Mouse (Mus musculus): Measurements from ENCODE around the gene Mogat2. TPM values are rescaled to one million over a fixed set of nuclear protein-coding genes. Genes with fewer than 3 reads are reported as not detected.

Gene Mogat2
- 1.7 and 2.1 TPM in 2 replicates for polyA plus RNA-seq (2012; rRNA removed)

DNA sequence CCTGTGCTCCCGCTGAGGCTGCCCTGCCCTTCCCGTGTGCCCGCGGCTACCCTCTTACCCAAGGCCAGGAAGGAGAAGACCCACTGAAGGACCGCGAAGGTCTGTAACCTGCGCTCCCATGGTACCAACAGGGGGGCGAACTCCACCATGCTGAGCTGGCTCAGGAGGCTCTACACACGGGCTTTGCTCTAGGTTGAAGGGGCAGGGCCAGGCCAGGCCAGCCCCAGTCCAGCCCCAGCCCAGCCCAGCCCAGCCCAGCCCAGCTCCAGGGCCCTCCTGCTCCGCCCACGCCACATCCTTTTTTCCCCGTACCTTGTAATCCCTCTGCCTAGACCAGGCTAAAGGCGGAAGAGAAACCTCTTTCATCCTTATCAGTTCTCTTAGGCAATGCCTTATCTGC lies at the start of gene Mogat2:
TSS of gene Mogat2 (minus strand) at position 203 of the 400 bp plus-strand sequence.
- no peak for DNase-seq (ENCODE audit: low read depth)
- TF ChIP-seq CTCF (IDR thresholded peaks at IDR 0.05; ENCODE audit: borderline replicate concordance, extremely low read depth, insufficient read depth, insufficient read length) (no peak), POLR2A (IDR thresholded peaks at IDR 0.05; ENCODE audit: borderline replicate concordance, extremely low read depth, insufficient read depth, insufficient read length, poor library complexity, severe bottlenecking) (no peak)

DNA sequence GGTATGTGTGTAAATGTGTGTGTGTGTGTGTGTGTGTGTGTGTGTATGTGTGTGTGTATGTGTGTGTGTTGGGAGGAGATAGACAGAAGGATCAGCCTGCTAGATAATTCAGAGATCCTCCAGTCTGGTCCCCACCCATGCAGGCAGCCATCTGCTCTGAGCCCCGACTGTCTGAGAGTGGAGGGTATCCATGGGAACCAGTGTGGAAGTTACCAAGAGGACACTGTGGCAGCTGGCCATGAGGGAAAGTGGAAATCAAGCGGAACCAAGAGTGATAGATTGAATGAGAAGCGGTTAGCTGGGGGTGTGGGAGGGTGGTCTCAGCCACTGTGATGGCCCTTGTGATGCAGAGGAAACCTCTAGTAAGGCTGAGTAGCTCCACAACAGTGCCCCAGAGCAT lies 48.9 kb upstream of the Mogat2 start:
- TF ChIP-seq POLR2A (IDR thresholded peaks at IDR 0.05; ENCODE audit: borderline replicate concordance, extremely low read depth, insufficient read depth, insufficient read length, poor library complexity, severe bottlenecking) (no peak), CTCF (IDR thresholded peaks at IDR 0.05; ENCODE audit: borderline replicate concordance, extremely low read depth, insufficient read depth, insufficient read length) (no peak)
- DNase-seq (ENCODE audit: low read depth), result peak; percentile 92

DNA sequence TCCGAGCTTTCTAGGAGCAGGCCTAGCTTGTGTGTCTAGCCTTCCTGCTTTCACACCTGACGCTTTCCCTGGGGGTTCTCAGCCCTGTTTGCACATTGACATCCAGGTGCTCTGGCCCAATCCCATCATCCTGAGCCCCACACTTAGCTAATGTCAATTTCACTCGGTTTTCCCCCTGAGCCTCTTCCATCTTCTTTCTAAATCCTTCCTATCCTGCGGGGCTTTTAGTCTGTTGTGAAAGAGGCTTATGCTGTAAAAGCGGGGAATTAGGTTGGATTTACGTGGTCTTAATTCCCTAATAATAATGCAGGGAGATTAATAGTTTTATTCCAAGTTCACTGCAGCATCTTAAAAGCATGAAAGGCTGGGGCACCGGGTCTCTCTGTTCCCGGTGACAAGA lies 41.2 kb upstream of the Mogat2 start:
- TF ChIP-seq POLR2A (IDR thresholded peaks at IDR 0.05; ENCODE audit: borderline replicate concordance, extremely low read depth, insufficient read depth, insufficient read length, poor library complexity, severe bottlenecking), result no peak
- TF ChIP-seq CTCF (IDR thresholded peaks at IDR 0.05; ENCODE audit: borderline replicate concordance, extremely low read depth, insufficient read depth, insufficient read length), result no peak
- DNase-seq (ENCODE audit: low read depth), result no peak

DNA sequence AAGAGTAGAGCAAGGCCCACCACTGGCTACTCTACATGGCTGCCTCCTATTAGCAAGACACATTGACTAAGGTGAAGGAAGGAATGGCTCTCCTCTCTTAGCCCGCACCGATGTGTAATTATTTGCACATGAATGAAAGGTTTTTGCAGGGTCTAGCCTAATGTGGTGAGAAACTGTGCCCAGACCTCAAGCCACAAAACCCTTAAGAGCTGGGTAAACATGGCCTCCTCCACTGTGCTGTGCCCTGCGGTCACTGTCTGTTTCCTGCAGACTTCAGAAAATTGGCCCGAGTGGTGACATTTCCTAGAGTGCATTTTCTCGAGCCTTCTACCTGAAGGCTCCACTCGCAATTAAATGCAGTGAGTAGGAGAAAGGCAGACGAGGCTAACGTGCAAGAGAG lies 39.9 kb upstream of the Mogat2 start:
- TF ChIP-seq CTCF (IDR thresholded peaks at IDR 0.05; ENCODE audit: borderline replicate concordance, extremely low read depth, insufficient read depth, insufficient read length) (no peak), POLR2A (IDR thresholded peaks at IDR 0.05; ENCODE audit: borderline replicate concordance, extremely low read depth, insufficient read depth, insufficient read length, poor library complexity, severe bottlenecking) (no peak)
- DNase-seq (ENCODE audit: low read depth), result no peak

DNA sequence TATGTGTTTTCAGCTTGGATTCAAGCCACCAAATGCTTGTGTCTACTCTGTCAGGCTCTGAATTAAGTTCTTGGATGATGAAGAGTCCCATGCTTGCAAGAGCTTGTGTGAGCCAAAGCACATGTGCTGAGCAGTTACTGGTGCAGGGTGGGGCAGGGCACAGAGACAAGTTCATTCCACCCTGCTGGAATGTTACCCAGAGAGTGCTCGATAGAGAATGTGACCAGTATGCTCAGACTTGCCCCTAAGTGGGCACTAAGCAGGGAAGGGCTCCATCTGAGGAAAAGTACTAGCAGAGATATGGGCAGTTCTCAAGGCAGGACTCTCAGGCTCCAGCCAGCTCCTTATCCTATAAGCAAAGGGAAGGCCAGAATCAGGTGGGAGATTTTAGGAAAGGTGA lies 38.3 kb upstream of the Mogat2 start:
- DNase-seq (ENCODE audit: low read depth), result no peak
- TF ChIP-seq CTCF (IDR thresholded peaks at IDR 0.05; ENCODE audit: borderline replicate concordance, extremely low read depth, insufficient read depth, insufficient read length) (no peak), POLR2A (IDR thresholded peaks at IDR 0.05; ENCODE audit: borderline replicate concordance, extremely low read depth, insufficient read depth, insufficient read length, poor library complexity, severe bottlenecking) (no peak)

DNA sequence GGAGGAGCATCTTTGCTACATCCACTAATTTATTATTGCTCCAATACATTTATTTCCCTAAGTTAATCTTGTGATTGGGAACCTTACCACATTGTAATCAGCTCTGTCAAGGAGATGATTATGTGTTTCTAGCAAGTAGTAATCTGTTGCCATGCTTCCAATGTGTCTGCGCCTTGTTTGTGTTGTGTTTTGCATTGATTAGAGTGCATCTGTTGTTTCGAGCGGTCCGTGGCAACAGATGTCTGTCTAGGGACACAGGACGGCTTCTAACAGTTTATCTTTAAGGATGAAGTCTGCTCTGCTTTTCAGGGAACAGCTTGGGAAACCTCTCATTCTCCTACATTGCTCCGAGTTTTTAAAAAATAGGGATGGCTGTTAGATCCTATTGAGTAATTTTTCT lies 36.7 kb upstream of the Mogat2 start:
- TF ChIP-seq POLR2A (IDR thresholded peaks at IDR 0.05; ENCODE audit: borderline replicate concordance, extremely low read depth, insufficient read depth, insufficient read length, poor library complexity, severe bottlenecking), result no peak
- TF ChIP-seq CTCF (IDR thresholded peaks at IDR 0.05; ENCODE audit: borderline replicate concordance, extremely low read depth, insufficient read depth, insufficient read length), result no peak
- DNase-seq (ENCODE audit: low read depth), result peak; percentile 76

DNA sequence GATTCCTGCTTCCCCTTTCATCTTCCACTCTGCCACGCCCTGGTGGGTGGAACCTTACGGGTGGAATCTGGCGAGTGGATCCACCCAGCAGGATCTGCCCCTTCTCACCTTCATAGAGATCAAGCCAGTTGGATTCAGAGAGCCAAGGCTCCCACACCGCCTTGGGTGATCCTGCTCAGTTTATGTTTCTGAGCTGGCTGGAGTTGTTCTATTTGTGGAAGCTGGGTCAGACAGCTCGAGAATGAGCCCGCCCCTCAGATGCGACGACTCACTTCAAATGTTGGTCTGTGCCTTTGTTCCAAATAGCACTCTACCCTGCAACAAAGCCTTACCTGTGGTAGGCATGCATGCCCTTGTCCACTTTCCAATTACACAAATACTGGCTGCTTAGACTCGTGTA lies 33.2 kb upstream of the Mogat2 start:
- no peak for TF ChIP-seq CTCF (IDR thresholded peaks at IDR 0.05; ENCODE audit: borderline replicate concordance, extremely low read depth, insufficient read depth, insufficient read length)
- no peak for TF ChIP-seq POLR2A (IDR thresholded peaks at IDR 0.05; ENCODE audit: borderline replicate concordance, extremely low read depth, insufficient read depth, insufficient read length, poor library complexity, severe bottlenecking)
- DNase-seq (ENCODE audit: low read depth), result no peak

DNA sequence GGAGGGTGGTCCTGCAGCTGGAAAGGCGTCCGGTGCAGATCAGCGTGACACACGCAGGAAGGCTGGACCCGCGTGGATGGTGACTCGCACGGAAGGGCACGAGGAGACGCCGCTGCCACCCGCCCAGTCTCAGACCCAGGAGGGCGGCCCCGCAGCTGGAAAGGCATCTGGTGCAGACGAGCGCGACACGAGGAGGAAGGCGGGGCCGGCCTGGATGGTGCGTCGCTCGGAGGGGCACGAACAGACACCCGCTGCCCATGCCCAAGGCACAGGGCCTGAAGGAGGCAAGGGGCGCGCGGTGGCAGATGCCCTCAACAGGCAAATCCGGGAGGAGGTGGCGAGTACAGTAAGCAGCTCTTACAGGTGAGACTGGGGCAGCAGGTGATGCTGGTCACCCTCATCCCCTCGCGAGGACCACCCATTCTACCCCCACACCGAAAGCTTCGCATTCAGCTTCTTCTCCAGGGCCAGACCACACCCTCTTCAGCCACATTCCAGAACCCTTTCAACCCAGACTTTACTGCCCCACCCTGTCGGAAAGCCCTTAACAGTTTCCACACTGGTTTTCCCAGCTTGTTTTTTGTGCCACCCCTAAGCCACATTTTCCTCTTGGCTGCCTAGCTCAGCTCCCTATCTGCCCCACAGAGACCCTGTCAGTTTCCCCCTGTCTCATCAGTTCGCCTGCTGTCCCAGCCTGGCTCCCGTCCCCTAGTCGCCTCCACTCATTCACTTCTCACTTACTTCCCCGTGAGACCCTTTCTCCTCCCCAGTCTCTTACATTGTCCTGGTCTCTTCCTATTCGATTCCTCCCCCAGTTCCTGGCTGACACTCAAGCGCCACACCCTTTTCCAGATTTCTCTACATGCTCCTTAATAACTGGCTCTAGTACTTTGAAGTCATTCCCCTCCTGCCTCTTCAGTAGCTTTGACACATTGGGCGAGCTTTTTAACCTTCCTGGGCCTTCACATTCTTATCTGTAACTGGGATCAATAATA lies 30.8 kb upstream of the Mogat2 start:
- TF ChIP-seq POLR2A (IDR thresholded peaks at IDR 0.05; ENCODE audit: borderline replicate concordance, extremely low read depth, insufficient read depth, insufficient read length, poor library complexity, severe bottlenecking) (no peak), CTCF (IDR thresholded peaks at IDR 0.05; ENCODE audit: borderline replicate concordance, extremely low read depth, insufficient read depth, insufficient read length) (no peak)
- DNase-seq (ENCODE audit: low read depth), result no peak

DNA sequence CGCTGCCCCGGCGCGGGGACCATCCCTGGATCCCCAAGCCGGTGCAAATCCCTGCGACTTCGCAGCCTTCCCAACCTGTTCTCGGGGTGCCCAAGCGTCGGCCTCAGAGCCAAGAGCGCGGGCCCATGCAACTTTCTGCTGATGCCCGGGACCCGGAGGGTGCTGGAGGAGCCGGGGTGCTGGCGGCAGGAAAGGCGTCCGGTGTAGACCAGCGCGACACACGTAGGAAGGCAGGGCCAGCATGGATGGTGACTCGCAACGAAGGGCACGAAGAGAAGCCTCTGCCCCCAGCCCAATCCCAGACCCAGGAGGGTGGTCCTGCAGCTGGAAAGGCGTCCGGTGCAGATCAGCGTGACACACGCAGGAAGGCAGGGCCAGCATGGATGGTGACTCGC lies 30.1 kb upstream of the Mogat2 start:
- TF ChIP-seq CTCF (IDR thresholded peaks at IDR 0.05; ENCODE audit: borderline replicate concordance, extremely low read depth, insufficient read depth, insufficient read length), result no peak
- TF ChIP-seq POLR2A (IDR thresholded peaks at IDR 0.05; ENCODE audit: borderline replicate concordance, extremely low read depth, insufficient read depth, insufficient read length, poor library complexity, severe bottlenecking), result no peak
- no peak for DNase-seq (ENCODE audit: low read depth)

DNA sequence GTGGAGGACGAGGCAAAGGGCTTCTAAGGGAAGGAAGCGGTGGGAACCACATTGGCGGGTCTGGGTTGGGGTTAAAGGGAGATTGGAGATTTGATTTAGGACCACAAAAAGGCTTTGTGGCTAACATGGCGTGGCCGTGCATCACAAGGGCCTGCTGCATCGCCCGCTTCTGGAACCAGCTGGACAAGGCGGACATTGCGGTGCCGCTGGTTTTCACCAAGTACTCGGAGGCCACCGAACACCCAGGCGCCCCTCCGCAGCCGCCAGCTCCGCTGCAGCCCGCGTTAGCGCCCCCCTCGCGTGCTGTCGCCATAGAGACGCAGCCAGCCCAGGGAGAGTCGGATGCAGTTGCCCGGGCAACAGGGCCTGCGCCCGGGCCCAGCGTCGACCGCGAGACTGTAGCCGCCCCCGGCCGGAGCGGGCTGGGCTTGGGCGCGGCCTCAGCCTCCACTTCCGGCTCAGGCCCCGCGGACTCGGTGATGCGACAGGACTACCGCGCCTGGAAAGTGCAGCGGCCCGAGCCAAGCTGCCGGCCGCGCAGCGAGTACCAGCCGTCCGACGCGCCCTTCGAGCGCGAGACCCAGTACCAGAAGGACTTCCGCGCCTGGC lies 29.6 kb upstream of the Mogat2 start:
- 0 out of 2 replicates have a peak, but pooled peaks have one; percentile 35 for TF ChIP-seq POLR2A (IDR thresholded peaks at IDR 0.05; ENCODE audit: borderline replicate concordance, extremely low read depth, insufficient read depth, insufficient read length, poor library complexity, severe bottlenecking)
- TF ChIP-seq CTCF (IDR thresholded peaks at IDR 0.05; ENCODE audit: borderline replicate concordance, extremely low read depth, insufficient read depth, insufficient read length), result no peak
- DNase-seq (ENCODE audit: low read depth), result peak; percentile 96

DNA sequence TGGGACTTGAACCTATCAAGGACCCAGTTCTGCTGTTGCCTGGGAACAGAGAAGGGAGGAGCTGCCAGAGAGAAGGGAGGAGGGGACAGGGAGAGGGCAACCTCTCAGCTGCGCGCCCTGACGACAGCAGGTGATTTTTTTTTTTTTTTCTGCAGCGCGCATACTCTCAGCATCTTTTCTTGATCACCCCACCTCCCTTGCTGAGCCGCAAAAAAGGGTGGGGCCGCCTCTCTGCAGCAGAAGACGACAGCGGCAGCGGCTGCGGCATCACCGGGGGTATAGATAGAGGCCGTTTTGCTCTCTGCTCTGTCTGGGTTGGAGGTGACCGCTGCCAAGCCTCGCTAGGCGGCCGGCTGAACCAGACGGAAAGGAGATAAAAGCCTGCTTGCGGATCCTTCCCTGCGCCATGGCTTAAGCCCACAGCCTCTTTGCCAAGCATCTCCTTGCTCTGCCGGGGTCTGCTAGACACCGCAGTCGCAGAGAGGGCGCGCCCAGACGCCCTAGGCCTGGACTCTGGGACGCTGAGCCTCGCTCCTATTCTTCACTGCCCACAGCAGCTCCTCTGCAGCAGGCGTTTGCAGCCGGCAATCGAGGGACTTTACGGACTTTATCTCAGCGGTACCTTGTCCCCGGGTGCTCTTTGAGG lies 29.0 kb upstream of the Mogat2 start, which contains the start of gene Map6:
TSS of gene Map6 (plus strand) at position 197 of the 646 bp plus-strand sequence.
- TF ChIP-seq CTCF (IDR thresholded peaks at IDR 0.05; ENCODE audit: borderline replicate concordance, extremely low read depth, insufficient read depth, insufficient read length) (no peak), POLR2A (IDR thresholded peaks at IDR 0.05; ENCODE audit: borderline replicate concordance, extremely low read depth, insufficient read depth, insufficient read length, poor library complexity, severe bottlenecking) (peak; percentile 44; the same call in 1 of the 2 replicates)
- peak; percentile 97 for DNase-seq (ENCODE audit: low read depth)

All from brain, embryonic 14.5 days (tissue).